Mouse (Mus musculus): Measurements from ENCODE around the gene Chtop.
A peak's percentile ranks its signal among the peaks of the same experiment; 100 is the strongest.

Chtop gene

GRCm38 (mm10) chr3:90512276-90512675 lies 3.0 kb upstream of the Chtop start:
- DNase-seq (ENCODE audit: low read depth): no peak

GRCm38 (mm10) chr3:90509747-90510123 lies 437 bp upstream of the Chtop start:
- DNase-seq (ENCODE audit: low read depth): no peak

GRCm38 (mm10) chr3:90508287-90508949 lies 880 bp downstream of the Chtop start:
- DNase-seq (ENCODE audit: low read depth): peak; percentile 57

- no peak for DNase-seq (ENCODE audit: low read depth)
These were observed 2.9 kb downstream of the Chtop start for GRCm38 (mm10) chr3:90506362-90506761.

GRCm38 (mm10) chr3:90505216-90505615 lies 4.1 kb downstream of the Chtop start:
- no peak for DNase-seq (ENCODE audit: low read depth)

GRCm38 (mm10) chr3:90503444-90503843 lies 5.9 kb downstream of the Chtop start:
- DNase-seq (ENCODE audit: low read depth): no peak

GRCm38 (mm10) chr3:90497597-90497996 lies 11.7 kb downstream of the Chtop start:
- no peak for DNase-seq (ENCODE audit: low read depth)

- no peak for DNase-seq (ENCODE audit: low read depth)
These were observed 13.3 kb downstream of the Chtop start for GRCm38 (mm10) chr3:90495850-90496525.

GRCm38 (mm10) chr3:90493831-90494540 lies 15.3 kb downstream of the Chtop start:
- DNase-seq (ENCODE audit: low read depth): no peak

GRCm38 (mm10) chr3:90491350-90491749 lies 17.9 kb downstream of the Chtop start:
- DNase-seq (ENCODE audit: low read depth): peak; percentile 68

GRCm38 (mm10) chr3:90490696-90491256 lies 18.5 kb downstream of the Chtop start, which contains the start of gene Snapin:
Gene Snapin (minus strand): TSS chr3:90491033.
- DNase-seq (ENCODE audit: low read depth): peak; percentile 98

GRCm38 (mm10) chr3:90488576-90488975 lies 20.7 kb downstream of the Chtop start:
- peak; percentile 69 for DNase-seq (ENCODE audit: low read depth)

GRCm38 (mm10) chr3:90486998-90487397 lies 22.3 kb downstream of the Chtop start:
- peak; percentile 36 for DNase-seq (ENCODE audit: low read depth)

GRCm38 (mm10) chr3:90475831-90476611 lies 33.3 kb downstream of the Chtop start, which contains the start of gene Ilf2:
Gene Ilf2 (plus strand): TSS chr3:90476126.
- peak; percentile 98 for DNase-seq (ENCODE audit: low read depth)

- DNase-seq (ENCODE audit: low read depth): peak; percentile 45
These were observed 34.0 kb downstream of the Chtop start for GRCm38 (mm10) chr3:90475151-90475830.

GRCm38 (mm10) chr3:90472213-90472612 lies 37.1 kb downstream of the Chtop start:
- peak; percentile 68 for DNase-seq (ENCODE audit: low read depth)

- no peak for DNase-seq (ENCODE audit: low read depth)
These were observed 41.5 kb downstream of the Chtop start for GRCm38 (mm10) chr3:90467618-90468300.

- peak; percentile 89 for DNase-seq (ENCODE audit: low read depth)
These were observed 43.0 kb downstream of the Chtop start for GRCm38 (mm10) chr3:90466311-90466766.

- no peak for DNase-seq (ENCODE audit: low read depth)
These were observed 43.5 kb downstream of the Chtop start, which contains the start of gene Npr1 for GRCm38 (mm10) chr3:90465686-90466310. Gene Npr1 (minus strand): TSS chr3:90465866.

All from NIH3T3 (cell line).